Mouse (Mus musculus) lung, postnatal 4 days (tissue): ENCODE data around the gene Gm14744.
"Not testable (repeated sequence)": the region's sequence is repeated elsewhere in the genome, so short reads cannot be mapped to it uniquely, and the experiment has no call there.

Experiments used
- DNase-seq, 2 experiments: peaks; one replicate each; pipeline ENCODE4 v3.0.0; 2021

The Gm14744 gene

GRCm38 (mm10) chrX:77864458-77864857 lies at the start of gene Gm14744:
Gene Gm14744, plus strand, starts transcription at chrX:77864758.
- DNase-seq, result not testable (repeated sequence)

GRCm38 (mm10) chrX:77853523-77853922 lies 11.0 kb upstream of the Gm14744 start, which contains the start of gene Pbsn:
Gene Pbsn, minus strand, starts transcription at chrX:77853623.
- DNase-seq, result no peak

GRCm38 (mm10) chrX:77880033-77880432 lies 15.5 kb downstream of the Gm14744 start:
- DNase-seq, result not testable (repeated sequence)
